Mouse (Mus musculus) kidney, adult 10 weeks (tissue): ENCODE data around the gene Zfp948. TPM values are rescaled to one million over a fixed set of nuclear protein-coding genes. Genes with fewer than 3 reads are reported as not detected.

Source experiments
- polyA plus RNA-seq: library from polyadenylated mRNA; stranded (reverse); fragments of 350-450 nt; fragmentation: Illumina TruSeq; extraction: RNeasy Lipid Tissue Mini Kit (QIAGEN cat#74804); gene quantifications from one replicate; pipeline ENCODE4 v1.2.3, GENCODE M21; 2014; ENCODE audit warnings: low read depth, low replicate concordance

The Zfp948 gene
- polyA plus RNA-seq, result 19.0 TPM

GRCm38 (mm10) chr17:21566728-21567349 is at the start of gene Zfp948:
Zfp948 (plus strand) TSS chr17:21567008.

GRCm38 (mm10) chr17:21535096-21536001 is 31.5 kb upstream of the Zfp948 start, which contains the start of gene Zfp52:
Zfp52 (plus strand) TSS chr17:21535539.

Other genes starting within 250 kb of the Zfp948 start
- gene Zfp677, start 183.3 kb upstream of the Zfp948 start, polyA plus RNA-seq, result 16.8 TPM
- gene Zfp54, start 143.8 kb upstream of the Zfp948 start, polyA plus RNA-seq, result 21.1 TPM
- gene Zfp51, start 116.6 kb upstream of the Zfp948 start, polyA plus RNA-seq, result 38.9 TPM
- gene Zfp53, start 78.0 kb upstream of the Zfp948 start, polyA plus RNA-seq, result 20.0 TPM
- 27.1 TPM for gene Zfp52, start 31.5 kb upstream of the Zfp948 start, polyA plus RNA-seq
- gene Zfp983, start 83.6 kb downstream of the Zfp948 start, polyA plus RNA-seq, result 13.5 TPM
- 28.2 TPM for gene Gm10226, start 124.9 kb downstream of the Zfp948 start, polyA plus RNA-seq
- 21.1 TPM for gene Zfp760, start 140.7 kb downstream of the Zfp948 start, polyA plus RNA-seq
- gene Zfp229, start 163.8 kb downstream of the Zfp948 start, polyA plus RNA-seq, result 23.9 TPM